Mouse (Mus musculus): ENCODE data around the gene Fahd1.

DNA sequence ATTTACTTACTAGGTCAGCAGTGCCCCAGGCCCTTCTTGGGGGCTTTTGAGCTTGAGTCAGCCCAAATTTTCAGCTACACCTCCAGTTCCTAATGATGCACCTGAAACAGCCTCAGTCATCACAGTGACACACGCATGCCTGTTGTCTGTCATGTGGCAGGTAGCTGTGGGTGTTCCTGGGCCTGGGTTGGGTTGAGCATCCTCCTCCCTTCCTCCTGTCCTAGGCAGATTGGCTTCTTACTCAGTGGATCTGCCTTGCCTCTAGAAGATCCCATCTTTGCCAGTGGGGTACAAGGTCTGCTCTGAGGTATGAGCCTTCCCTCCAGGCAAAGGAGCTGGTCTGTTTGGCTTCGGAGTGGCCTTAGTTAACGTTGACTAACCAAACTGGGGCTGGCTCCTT, 38.7 kb upstream of the Fahd1 start:
- TF ChIP-seq POLR2A (IDR thresholded peaks at IDR 0.05; ENCODE audit: borderline replicate concordance, extremely low read depth, low read depth, low read length) (peak; percentile 38; the same call in 1 of the 2 replicates), CTCF (IDR thresholded peaks at IDR 0.05; ENCODE audit: insufficient read depth, low read length) (no peak)

All from lung, adult 2 months (tissue).